Mouse (Mus musculus): ENCODE data around the gene Herc6. TPM values are rescaled to one million over a fixed set of nuclear protein-coding genes. Genes with fewer than 3 reads are reported as not detected.

Gene Herc6
- total RNA-seq, 1 experiment from 2014 or later, result 18.3 TPM

- peak; percentile 80 for ATAC-seq (replicated peaks; ENCODE audit: low read depth, poor library complexity, severe bottlenecking)
Observed at GRCm38 (mm10) chr6:57570170-57570974, 10.4 kb upstream of the Herc6 start.

GRCm38 (mm10) chr6:57571587-57571986, 9.2 kb upstream of the Herc6 start:
- ATAC-seq (replicated peaks; ENCODE audit: low read depth, poor library complexity, severe bottlenecking), result peak; percentile 53

- ATAC-seq (replicated peaks; ENCODE audit: low read depth, poor library complexity, severe bottlenecking), result 0 out of 2 replicates have a peak, but pooled peaks have one; percentile 15
Observed at GRCm38 (mm10) chr6:57581595-57581994, 795 bp downstream of the Herc6 start.

GRCm38 (mm10) chr6:57582356-57582755, 1.6 kb downstream of the Herc6 start:
- ATAC-seq (replicated peaks; ENCODE audit: low read depth, poor library complexity, severe bottlenecking), result peak; percentile 37; the same call in 1 of the 2 replicates

- no peak for ATAC-seq (replicated peaks; ENCODE audit: low read depth, poor library complexity, severe bottlenecking)
Observed at GRCm38 (mm10) chr6:57605546-57606307, 24.9 kb downstream of the Herc6 start.

- no peak for ATAC-seq (replicated peaks; ENCODE audit: low read depth, poor library complexity, severe bottlenecking)
Observed at GRCm38 (mm10) chr6:57607999-57608398, 27.2 kb downstream of the Herc6 start.

- 0 out of 2 replicates have a peak, but pooled peaks have one; percentile 25 for ATAC-seq (replicated peaks; ENCODE audit: low read depth, poor library complexity, severe bottlenecking)
Observed at GRCm38 (mm10) chr6:57609631-57610030, 28.8 kb downstream of the Herc6 start.

- ATAC-seq (replicated peaks; ENCODE audit: low read depth, poor library complexity, severe bottlenecking), result no peak
Observed at GRCm38 (mm10) chr6:57615788-57616187, 35.0 kb downstream of the Herc6 start.

GRCm38 (mm10) chr6:57639531-57639930, 58.7 kb downstream of the Herc6 start:
- no peak for ATAC-seq (replicated peaks; ENCODE audit: low read depth, poor library complexity, severe bottlenecking)

GRCm38 (mm10) chr6:57641789-57642188, 61.0 kb downstream of the Herc6 start:
- peak; percentile 98 for ATAC-seq (replicated peaks; ENCODE audit: low read depth, poor library complexity, severe bottlenecking)

- no peak for ATAC-seq (replicated peaks; ENCODE audit: low read depth, poor library complexity, severe bottlenecking)
Observed at GRCm38 (mm10) chr6:57647256-57647655, 66.5 kb downstream of the Herc6 start.

GRCm38 (mm10) chr6:57661295-57661694, 80.5 kb downstream of the Herc6 start:
- ATAC-seq (replicated peaks; ENCODE audit: low read depth, poor library complexity, severe bottlenecking), result peak; percentile 71

- no peak for ATAC-seq (replicated peaks; ENCODE audit: low read depth, poor library complexity, severe bottlenecking)
Observed at GRCm38 (mm10) chr6:57684156-57684555, 103.4 kb downstream of the Herc6 start.

GRCm38 (mm10) chr6:57691467-57692261, 110.9 kb downstream of the Herc6 start, which contains the start of gene Pyurf:
TSS of gene Pyurf (minus strand) at chr6:57692078.
- ATAC-seq (replicated peaks; ENCODE audit: low read depth, poor library complexity, severe bottlenecking), result peak; percentile 96

GRCm38 (mm10) chr6:57693116-57693515, 112.3 kb downstream of the Herc6 start:
- no peak for ATAC-seq (replicated peaks; ENCODE audit: low read depth, poor library complexity, severe bottlenecking)

GRCm38 (mm10) chr6:57701686-57702085, 120.9 kb downstream of the Herc6 start:
- ATAC-seq (replicated peaks; ENCODE audit: low read depth, poor library complexity, severe bottlenecking), result no peak

- ATAC-seq (replicated peaks; ENCODE audit: low read depth, poor library complexity, severe bottlenecking), result peak; percentile 12
Observed at GRCm38 (mm10) chr6:57702376-57702742, 121.6 kb downstream of the Herc6 start, which contains the start of gene Lancl2. TSS of gene Lancl2 (plus strand) at chr6:57702540.

- ATAC-seq (replicated peaks; ENCODE audit: low read depth, poor library complexity, severe bottlenecking), result peak; percentile 92
Observed at GRCm38 (mm10) chr6:57702743-57703499, 122.1 kb downstream of the Herc6 start.

- ATAC-seq (replicated peaks; ENCODE audit: low read depth, poor library complexity, severe bottlenecking), result peak; percentile 0; the same call in 1 of the 2 replicates
Observed at GRCm38 (mm10) chr6:57703703-57704102, 122.9 kb downstream of the Herc6 start.

All from common myeloid progenitor, adult 5-6 weeks (primary cell).